ENCODE assay signal across 8 mouse cellular contexts in genomic region chr2:167932727-167933231, GRCm38 (mm10). TPM values are rescaled to one million over a fixed set of nuclear protein-coding genes. Genes with fewer than 3 reads are reported as not detected.
DNase-seq lines count a peak whose midpoint lies in the region; ATAC-seq and TF ChIP-seq lines count a peak whose summit lies in the region.

No protein-coding gene starts in this region.

- peak overlapping the region; percentile 79 for H3K4me3 ChIP-seq in thymus, adult 2 months (ENCODE audit: control insufficient read depth, insufficient read depth, low read length)
- peak overlapping the region; percentile 88 for H3K4me3 ChIP-seq in intestine, embryonic 15.5 days (replicated peaks)
- peak overlapping the region; percentile 90 for H3K4me3 ChIP-seq in midbrain, embryonic 16.5 days (ENCODE audit: low read depth, low read length)

- H3K36me3 ChIP-seq in thymus, adult 2 months (ENCODE audit: control insufficient read depth, insufficient read depth, low read length): no peaks in the 10 kb centered on the region
- no peaks in the 10 kb centered on the region for H3K36me3 ChIP-seq in intestine, embryonic 15.5 days
- H3K36me3 ChIP-seq in midbrain, embryonic 16.5 days (ENCODE audit: control insufficient read depth, insufficient read depth, low read length): no peaks in the 10 kb centered on the region

- H3K27me3 ChIP-seq in thymus, adult 2 months (ENCODE audit: control insufficient read depth, insufficient read depth, low read length): no peaks in the 10 kb centered on the region
- no peaks in the 10 kb centered on the region for H3K27me3 ChIP-seq in intestine, embryonic 15.5 days (replicated peaks)
- no peaks in the 10 kb centered on the region for H3K27me3 ChIP-seq in midbrain, embryonic 16.5 days (ENCODE audit: control insufficient read depth, insufficient read depth, low read depth, low read length)

- WGBS in thymus, adult 2 months: 1% methylated on average over 18 of the region's 18 CpGs
- WGBS in intestine, embryonic 15.5 days: under 1% methylated on average over 18 of the region's 18 CpGs
- under 1% methylated on average over 17 of the region's 18 CpGs for WGBS in midbrain, embryonic 16.5 days

- peak; percentile 26; the same call in 1 of the 2 replicates for ATAC-seq in cerebellum, adult (ENCODE audit: insufficient number of reproducible peaks, low FRiP score, low TSS enrichment)
- ATAC-seq in intestine, embryonic 15.5 days: peak; percentile 39; the same call in 1 of the 2 replicates
- ATAC-seq in midbrain, embryonic 16.5 days: peak; percentile 64

- no peak for TF ChIP-seq POLR2A in thymus, adult 2 months (IDR thresholded peaks at IDR 0.05; ENCODE audit: control insufficient read depth, extremely low read depth, insufficient read depth, low read length, poor library complexity)

- peak overlapping the region; percentile 76 for H3K4me2 ChIP-seq in intestine, embryonic 15.5 days (replicated peaks)
- H3K4me2 ChIP-seq in midbrain, embryonic 16.5 days (ENCODE audit: low read length): peak overlapping the region; percentile 84

- no peak for TF ChIP-seq CTCF in thymus, adult 2 months (IDR thresholded peaks at IDR 0.05; ENCODE audit: borderline replicate concordance, control insufficient read depth, extremely low read depth, insufficient read depth, low read length, poor library complexity)

- peaks cover 18% of the 10 kb centered on the region for H3K4me1 ChIP-seq in thymus, adult 2 months (replicated peaks; ENCODE audit: control insufficient read depth, insufficient read depth, low read length)
- peaks cover 15% of the 10 kb centered on the region for H3K4me1 ChIP-seq in intestine, embryonic 15.5 days (replicated peaks)
- peaks cover 36% of the 10 kb centered on the region for H3K4me1 ChIP-seq in midbrain, embryonic 16.5 days (ENCODE audit: control insufficient read depth, insufficient read depth, low read length)

- H3K27ac ChIP-seq in thymus, adult 2 months (ENCODE audit: control insufficient read depth, insufficient read depth, low read length): peak overlapping the region; percentile 27; the same call in 1 of the 2 replicates
- H3K27ac ChIP-seq in intestine, embryonic 15.5 days: no peak overlapping the region
- peak overlapping the region; percentile 81 for H3K27ac ChIP-seq in midbrain, embryonic 16.5 days (ENCODE audit: low read length)

- no peaks in the 10 kb centered on the region for H3K9me3 ChIP-seq in intestine, embryonic 15.5 days
- no peaks in the 10 kb centered on the region for H3K9me3 ChIP-seq in midbrain, embryonic 16.5 days (replicated peaks; ENCODE audit: control insufficient read depth, low read length, poor library complexity, severe bottlenecking)

- H3K9ac ChIP-seq in intestine, embryonic 15.5 days: peak overlapping the region; percentile 85
- H3K9ac ChIP-seq in midbrain, embryonic 16.5 days (ENCODE audit: low read depth, low read length): peak overlapping the region; percentile 92

- no peak for DNase-seq in cerebellum, adult 11 months
- peak; percentile 46 for DNase-seq in thymus, adult 2 months
- no peak for DNase-seq in thymus, postnatal 36 days
- DNase-seq in adrenal gland, adult 18-20 months (ENCODE audit: low spot score in 2 of 2): no peak
- no peak for DNase-seq in ovary, postnatal 36 days (ENCODE audit: low spot score)

RNA-seq across cellular contexts. Expression of gene Ptpn1, which starts 0.9 kb away (rescaled TPM):
- 97.1 and 97.8 TPM in 2 replicates for polyA plus RNA-seq in thymus, adult 2 months (2012; rRNA removed)
- 41.1 and 54.2 TPM in 2 replicates for polyA plus RNA-seq in intestine, embryonic 15.5 days (2015; fragmentation: Nextera tagmentation; extraction: Ambion mirVana)
- polyA plus RNA-seq in midbrain, embryonic 16.5 days (2015; fragmentation: Nextera tagmentation; extraction: Ambion mirVana): 79.8 and 86.0 TPM in 2 replicates
- 10 to 100 TPM; 56.6 to 64.4 TPM for total RNA-seq in adrenal gland, adult 18-20 months (2021)
